Mouse (Mus musculus) megakaryocyte-erythroid progenitor cell, adult 5-6 weeks (primary cell): ENCODE results near the gene Atp11a. TPM values are rescaled to one million over a fixed set of nuclear protein-coding genes. Genes with fewer than 3 reads are reported as not detected.

Source experiments
- ATAC-seq: replicated peaks from 2 replicates; pipeline ENCODE4 v1.8.0; 2016; ENCODE audit warnings: mild to moderate bottlenecking, inconsistent platforms; ENCODE audit not compliant: severe bottlenecking, poor library complexity, low FRiP score, low TSS enrichment
- total RNA-seq, 2 experiments: library from RNA; stranded (forward) in 1 of 2; stranded (reverse) in 1 of 2; fragments of 200-1000, 215-1000 nt in 1 of 2; fragments of >200 nt in 1 of 2; fragmentation: Nextera tagmentation in 1 of 2; gene quantifications; 2 replicates each; pipeline ENCODE4 v1.2.3; 2014 to 2017

Gene Atp11a
- total RNA-seq, 2 experiments from 2014 or later: 3.5 to 5.5 TPM

DNA sequence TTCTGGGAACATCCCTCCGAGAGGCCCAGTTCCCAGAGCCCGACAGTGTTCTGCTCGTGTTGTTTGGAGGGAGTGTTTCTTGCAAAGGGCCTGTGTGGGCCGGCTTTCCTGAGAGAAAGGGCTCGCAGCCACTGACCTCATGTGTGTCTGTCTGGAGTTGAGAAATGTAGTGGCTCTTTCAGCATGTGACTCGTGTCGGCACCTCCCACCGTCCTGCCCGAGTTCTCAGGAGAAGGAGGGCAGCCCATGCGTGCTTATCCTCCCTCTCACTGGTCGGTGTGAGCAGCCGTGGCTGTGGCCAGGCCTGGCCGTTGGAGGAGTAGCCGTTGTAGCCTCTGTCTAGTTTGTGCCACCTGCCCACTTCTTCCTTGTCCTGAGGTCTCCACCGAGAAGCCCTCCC, 99.2 kb downstream of the Atp11a start:
- no peak for ATAC-seq

- no peak for ATAC-seq
Measured at GRCm38 (mm10) chr8:12863061-12863460, 106.2 kb downstream of the Atp11a start.

DNA sequence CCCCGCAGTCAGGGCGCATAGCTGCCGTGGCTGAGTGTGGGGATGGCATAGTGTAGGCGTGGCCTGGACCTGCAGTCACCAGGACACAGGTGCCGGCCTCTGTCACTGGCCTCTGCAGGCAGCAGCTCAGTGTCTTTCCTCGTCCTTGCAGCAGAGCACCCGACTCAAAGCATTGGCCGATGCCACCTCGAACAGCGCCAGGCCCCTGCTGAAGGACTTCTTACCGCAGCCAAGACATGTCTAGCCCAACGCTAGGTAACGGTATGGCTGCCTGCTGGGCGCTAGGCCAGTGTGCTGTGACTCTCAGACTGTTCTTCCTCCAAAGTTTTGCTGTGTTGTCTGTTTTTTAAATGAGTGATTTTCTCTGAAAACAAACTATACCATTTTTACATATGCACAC, 106.8 kb downstream of the Atp11a start:
- no peak for ATAC-seq

- ATAC-seq: no peak
Measured at GRCm38 (mm10) chr8:12865790-12866189, 109.0 kb downstream of the Atp11a start.

DNA sequence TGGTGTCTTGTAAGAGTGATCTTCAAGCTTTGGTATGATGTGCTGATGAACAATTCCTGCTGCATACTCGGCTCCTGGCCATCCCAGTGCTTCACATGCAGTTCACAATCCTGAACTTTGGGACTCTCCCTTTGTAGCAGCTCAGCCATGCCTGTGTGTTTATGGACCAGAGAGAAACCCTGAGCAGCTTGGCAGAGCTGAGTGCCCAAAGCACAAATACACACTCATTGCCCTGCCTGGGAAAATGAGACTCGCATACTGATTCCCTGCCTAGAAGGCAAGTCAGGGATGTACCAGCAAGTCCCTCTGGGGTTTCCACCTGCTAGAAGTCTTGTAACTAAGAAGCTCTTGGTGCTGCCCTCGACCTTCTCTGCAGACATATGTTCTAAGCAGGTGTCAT, 112.8 kb downstream of the Atp11a start:
- ATAC-seq: no peak

DNA sequence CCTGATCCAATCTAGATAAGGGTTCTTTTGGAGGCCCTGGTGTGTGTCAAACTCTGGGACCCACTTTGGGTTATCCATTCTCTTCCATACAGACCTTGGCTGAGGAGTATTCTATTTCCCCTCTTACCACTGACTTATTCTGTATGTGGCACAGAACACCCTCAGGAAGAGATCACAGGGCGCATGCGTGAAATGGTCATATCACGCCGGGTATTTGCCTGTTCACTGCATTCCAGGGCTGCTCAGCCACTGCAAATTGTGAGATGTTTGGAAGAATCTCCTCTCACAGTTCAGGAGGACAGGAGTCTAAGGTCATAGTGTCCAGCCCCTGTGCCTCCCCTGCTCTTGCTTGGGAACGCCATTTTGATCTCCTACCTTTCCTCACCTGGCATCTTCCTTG, 113.8 kb downstream of the Atp11a start:
- no peak for ATAC-seq

DNA sequence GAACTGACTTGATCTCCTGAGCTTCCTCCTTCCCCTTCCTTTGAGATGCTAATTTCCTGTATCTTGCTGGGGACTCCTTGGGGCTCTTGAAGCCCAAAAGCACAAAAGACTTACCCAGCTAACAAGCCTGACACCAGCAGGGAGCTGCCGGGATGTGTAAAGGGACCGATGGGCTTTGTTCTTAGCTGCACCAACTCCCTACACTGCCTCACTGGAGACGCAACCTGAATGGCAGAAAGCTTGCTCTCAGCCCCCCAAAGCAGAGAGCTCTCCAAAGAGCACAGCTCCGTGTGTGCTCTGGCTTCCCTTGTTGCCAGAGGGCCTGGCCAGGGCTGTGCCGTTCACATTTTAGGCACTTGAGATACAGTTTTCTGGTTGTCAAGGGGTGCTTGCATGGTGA, 114.6 kb downstream of the Atp11a start:
- no peak for ATAC-seq

GRCm38 (mm10) chr8:12872983-12873356, 116.2 kb downstream of the Atp11a start:
- no peak for ATAC-seq

- peak; percentile 66 for ATAC-seq
Measured at GRCm38 (mm10) chr8:12873357-12874046, 116.7 kb downstream of the Atp11a start, which contains the start of gene Mcf2l. Gene Mcf2l, plus strand, starts transcription at chr8:12873806.

DNA sequence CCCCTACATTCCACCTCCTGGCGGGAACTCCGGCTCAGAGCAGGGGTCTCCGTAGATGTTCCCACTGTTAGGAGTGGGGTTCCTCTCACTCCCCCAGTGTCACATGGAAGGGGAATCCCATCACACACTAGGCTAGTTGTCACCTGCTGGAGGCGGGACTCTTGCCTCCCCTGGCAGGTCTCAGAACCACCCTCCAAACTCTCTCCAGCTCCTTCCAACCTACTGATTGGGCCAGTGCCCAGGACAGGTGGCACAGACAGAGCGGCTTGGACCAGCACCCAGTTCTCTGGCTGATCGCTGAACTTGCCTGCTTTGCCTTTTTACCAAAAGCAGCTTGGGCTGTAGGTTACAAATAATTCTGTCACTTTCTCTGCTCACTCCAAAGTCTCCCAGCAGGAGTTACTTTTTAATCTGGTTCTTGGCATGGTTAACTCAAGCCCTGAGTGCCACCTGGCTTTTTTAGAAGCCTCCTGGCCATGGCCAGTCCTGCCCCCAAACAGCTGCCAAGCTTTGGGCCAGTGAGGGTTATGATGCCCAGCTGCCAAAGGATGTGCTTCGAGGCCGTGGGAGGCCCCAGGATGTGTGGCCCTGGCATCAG, 117.5 kb downstream of the Atp11a start:
- no peak; the same call in 1 of the 2 replicates for ATAC-seq

- ATAC-seq: no peak
Measured at GRCm38 (mm10) chr8:12874971-12875370, 118.2 kb downstream of the Atp11a start.

- ATAC-seq: no peak
Measured at GRCm38 (mm10) chr8:12877126-12877525, 120.3 kb downstream of the Atp11a start.

DNA sequence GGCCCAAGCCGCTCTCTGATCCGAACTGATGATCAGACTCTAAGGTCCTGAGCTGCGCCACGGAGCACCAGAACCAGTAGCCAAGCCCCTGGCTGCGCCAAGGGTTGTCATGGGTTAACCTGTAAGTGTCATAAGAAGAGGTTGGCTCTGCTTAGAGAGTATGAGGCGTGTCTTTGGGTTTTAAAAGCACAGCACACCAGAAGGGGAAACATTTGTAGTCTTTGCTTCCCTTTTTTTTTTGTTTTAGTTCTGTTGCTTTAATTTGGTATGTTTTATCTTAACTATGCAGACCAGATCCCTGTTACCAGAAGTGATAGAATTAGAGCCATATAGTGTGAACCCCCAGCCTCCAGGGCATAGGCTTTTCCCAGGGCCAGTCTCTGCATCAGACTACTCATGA, 123.3 kb downstream of the Atp11a start:
- peak; percentile 45; the same call in 1 of the 2 replicates for ATAC-seq

- no peak for ATAC-seq
Measured at GRCm38 (mm10) chr8:12883051-12884004, 126.5 kb downstream of the Atp11a start.

DNA sequence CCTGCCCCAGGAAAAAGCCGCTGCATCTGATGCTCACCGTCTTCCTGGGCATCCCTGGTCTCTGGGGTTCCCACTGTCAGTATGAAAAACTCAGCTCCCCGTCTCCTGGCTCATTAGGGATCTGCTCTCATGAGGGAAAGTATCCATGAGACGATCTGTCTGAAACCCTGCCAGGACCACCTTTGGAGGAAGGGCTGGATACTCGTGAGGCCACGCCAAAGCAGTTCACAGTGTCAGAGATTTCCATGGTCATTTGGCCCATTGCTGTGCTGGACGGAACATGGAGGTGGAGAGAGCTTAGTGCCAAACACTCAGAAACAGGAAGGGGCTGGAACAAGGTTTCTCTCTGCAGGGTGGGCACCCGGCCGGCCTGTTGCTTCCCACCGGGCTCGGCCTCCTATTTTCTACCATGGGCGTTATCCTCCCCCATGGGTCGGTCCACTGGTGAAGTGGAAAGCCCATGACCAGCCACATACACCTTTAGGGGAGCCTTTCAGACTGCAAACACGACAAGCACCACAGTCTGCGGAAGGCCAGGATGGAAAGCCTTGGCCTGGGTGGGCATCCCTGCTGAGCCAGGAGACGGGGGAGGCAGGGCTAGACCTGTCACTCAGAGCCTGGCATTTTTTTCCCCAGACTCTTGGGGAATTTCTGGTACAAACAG, 131.1 kb downstream of the Atp11a start:
- ATAC-seq: no peak

- no peak for ATAC-seq
Measured at GRCm38 (mm10) chr8:12889046-12889598, 132.3 kb downstream of the Atp11a start.

DNA sequence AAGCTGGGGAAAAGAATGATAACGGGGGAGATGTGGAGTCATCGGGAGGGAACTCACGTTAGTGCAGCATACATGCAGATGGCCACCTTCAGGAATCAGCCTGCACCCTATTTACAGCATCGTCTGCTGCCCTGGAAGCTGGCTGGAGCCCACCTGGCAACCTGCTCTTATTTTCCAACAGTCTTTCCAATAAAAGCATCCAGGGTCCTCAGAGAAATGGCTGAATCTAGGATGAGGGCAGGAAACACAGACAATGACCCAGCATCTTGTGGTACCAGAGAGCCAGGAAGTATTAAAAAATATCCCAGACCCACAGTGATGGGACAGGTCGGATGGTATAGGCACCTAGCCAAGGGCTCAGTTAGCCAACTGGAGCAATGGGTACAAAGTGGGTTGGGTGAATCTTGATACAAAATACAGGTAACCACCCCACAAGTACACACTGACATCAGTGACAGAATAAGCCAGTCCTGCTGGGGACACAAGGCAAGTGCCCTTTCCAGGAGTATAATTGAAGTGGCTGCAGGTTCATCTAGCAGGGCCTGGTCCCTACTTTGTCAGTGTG, 136.2 kb downstream of the Atp11a start:
- ATAC-seq: no peak

DNA sequence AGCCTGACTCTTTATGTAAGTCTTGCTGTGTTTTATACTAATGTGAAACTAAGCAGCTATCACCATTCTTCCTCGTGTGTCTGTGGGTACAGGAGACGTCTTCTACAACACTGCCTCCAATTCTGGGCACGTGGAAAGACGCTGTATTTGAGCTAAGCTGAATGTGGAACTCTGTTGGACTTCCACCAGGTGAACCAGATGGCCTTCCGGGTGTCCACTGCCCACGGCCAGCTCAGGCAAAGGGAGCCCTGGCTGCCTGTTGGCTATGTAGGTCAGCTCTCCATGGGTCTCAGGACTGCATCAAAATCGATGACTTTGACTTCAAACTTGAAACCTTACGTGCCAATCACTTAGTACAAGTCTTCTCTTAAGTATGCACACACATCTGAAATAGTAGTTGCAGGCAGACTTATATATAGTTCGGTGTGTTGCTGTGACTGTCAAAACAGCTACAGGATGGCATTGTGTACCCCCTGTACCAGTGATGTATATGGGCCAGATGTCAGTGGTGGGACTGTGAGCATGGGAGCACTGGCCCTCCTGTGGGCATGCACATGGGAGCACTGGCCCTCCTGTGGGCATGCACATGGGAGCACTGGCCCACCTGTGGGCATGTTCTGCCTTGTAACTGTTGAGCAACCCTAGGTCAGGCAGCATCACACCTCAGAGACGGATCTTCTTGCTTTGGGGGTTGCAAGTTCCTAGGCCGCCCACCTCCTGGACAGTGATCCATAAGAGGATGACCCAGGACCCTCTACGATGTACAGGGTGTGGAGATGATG, 137.2 kb downstream of the Atp11a start:
- no peak for ATAC-seq
